Mouse (Mus musculus) CD4-positive, CD25-positive, alpha-beta regulatory T cell, adult 4 months (primary cell): ENCODE measurements around the gene Slc44a4. TPM values are rescaled to one million over a fixed set of nuclear protein-coding genes. Genes with fewer than 3 reads are reported as not detected.

ENCODE experiments used
- ATAC-seq: one replicate; pipeline ENCODE4 v1.8.0; 2017
- polyA plus RNA-seq, 2 experiments: library from polyadenylated mRNA; unstranded; fragments of 100-300 nt; shearing (Covaris generic); gene quantifications; one replicate each; pipeline ENCODE4 v1.2.1; 2017

The Slc44a4 gene
- polyA plus RNA-seq, result not detected

- no peak for ATAC-seq
Measured at GRCm38 (mm10) chr17:34913930-34914665, at the start of gene Slc44a4. Gene Slc44a4, plus strand, starts transcription at chr17:34914466.

- ATAC-seq, result no peak
Measured at GRCm38 (mm10) chr17:34865981-34866380, 48.3 kb upstream of the Slc44a4 start.

GRCm38 (mm10) chr17:34874321-34874720 lies 39.9 kb upstream of the Slc44a4 start:
- ATAC-seq, result no peak

- ATAC-seq, result peak; percentile 89
Measured at GRCm38 (mm10) chr17:34879336-34879879, 34.9 kb upstream of the Slc44a4 start, which contains the start of gene Zbtb12. Gene Zbtb12, plus strand, starts transcription at chr17:34879483.

- no peak for ATAC-seq
Measured at GRCm38 (mm10) chr17:34881166-34881565, 33.1 kb upstream of the Slc44a4 start.

- ATAC-seq, result no peak
Measured at GRCm38 (mm10) chr17:34881683-34882310, 32.5 kb upstream of the Slc44a4 start, which contains the start of gene Gm20547. Gene Gm20547, minus strand, starts transcription at chr17:34882042.

- no peak for ATAC-seq
Measured at GRCm38 (mm10) chr17:34883332-34883731, 30.9 kb upstream of the Slc44a4 start.

- ATAC-seq, result no peak
Measured at GRCm38 (mm10) chr17:34884704-34885103, 29.6 kb upstream of the Slc44a4 start.

- ATAC-seq, result no peak
Measured at GRCm38 (mm10) chr17:34885615-34886014, 28.7 kb upstream of the Slc44a4 start.

- ATAC-seq, result no peak
Measured at GRCm38 (mm10) chr17:34887942-34888341, 26.3 kb upstream of the Slc44a4 start.

GRCm38 (mm10) chr17:34890074-34890743 lies 24.1 kb upstream of the Slc44a4 start:
- ATAC-seq, result no peak

- ATAC-seq, result no peak
Measured at GRCm38 (mm10) chr17:34891377-34891776, 22.9 kb upstream of the Slc44a4 start.

GRCm38 (mm10) chr17:34893072-34893824 lies 21.0 kb upstream of the Slc44a4 start:
- ATAC-seq, result no peak

- ATAC-seq, result peak; percentile 49
Measured at GRCm38 (mm10) chr17:34894074-34894597, 20.1 kb upstream of the Slc44a4 start.

- no peak for ATAC-seq
Measured at GRCm38 (mm10) chr17:34894801-34895530, 19.3 kb upstream of the Slc44a4 start.

GRCm38 (mm10) chr17:34895724-34896123 lies 18.5 kb upstream of the Slc44a4 start:
- no peak for ATAC-seq

GRCm38 (mm10) chr17:34896366-34896765 lies 17.9 kb upstream of the Slc44a4 start:
- ATAC-seq, result peak; percentile 27

GRCm38 (mm10) chr17:34897373-34898159 lies 16.7 kb upstream of the Slc44a4 start:
- ATAC-seq, result no peak

- ATAC-seq, result peak; percentile 66
Measured at GRCm38 (mm10) chr17:34898160-34898586, 16.1 kb upstream of the Slc44a4 start, which contains the start of the genes C2 and Ehmt2. Gene C2, minus strand, starts transcription at chr17:34898265. Gene Ehmt2, plus strand, starts transcription at chr17:34898469.

- no peak for ATAC-seq
Measured at GRCm38 (mm10) chr17:34898706-34899052, 15.6 kb upstream of the Slc44a4 start.
